Mouse (Mus musculus) erythroblast, embryonic 14.5 days (primary cell): Measurements from ENCODE around the gene Sdr42e1.

Source experiments
- GATA1 ChIP-seq: IDR thresholded peaks from 2 replicates; pipeline ENCODE4 v1.6.1; 2012; ENCODE audit warnings: low read length, inconsistent platforms, mixed read lengths
- TAL1 ChIP-seq: IDR thresholded peaks from 3 replicates; pipeline ENCODE4 v1.6.1; 2012; ENCODE audit warnings: low read length, inconsistent platforms, mixed read lengths

DNA sequence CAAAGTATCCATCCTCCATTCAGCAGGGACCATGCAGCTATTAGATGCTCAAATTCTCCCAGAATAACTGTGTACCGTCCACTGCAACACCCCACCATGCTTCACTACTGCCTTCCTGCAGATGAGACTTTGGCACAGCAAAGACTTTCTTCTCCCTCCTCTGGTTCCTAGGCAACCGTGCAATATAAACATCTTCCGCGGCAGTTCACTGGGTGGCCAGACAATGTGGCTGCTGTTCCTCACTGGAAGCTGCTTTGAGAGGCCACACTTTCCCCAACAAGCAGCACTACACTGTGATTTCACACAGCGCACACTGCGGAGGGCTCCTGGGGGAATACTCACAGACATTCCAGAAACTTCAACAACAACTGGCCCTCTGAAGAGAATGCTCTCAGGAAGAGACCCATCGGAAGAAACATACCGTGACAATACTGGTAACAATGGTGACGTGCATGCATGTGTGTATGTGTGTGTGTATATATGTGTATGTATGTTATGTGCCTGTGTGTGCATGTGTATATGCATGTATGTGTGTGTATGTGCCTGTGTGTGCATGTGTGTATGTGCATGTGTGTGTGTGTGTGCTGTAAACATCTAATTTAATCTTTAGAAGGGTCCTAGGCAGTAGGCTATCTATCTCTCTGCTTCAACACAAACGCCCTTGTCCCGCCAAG, 13.0 kb downstream of the Sdr42e1 start:
- TF ChIP-seq GATA1 (no peak), TAL1 (no peak)
